8 mouse cellular contexts compared by ENCODE assay signal in genomic region chr12:117688655-117689548, GRCm38 (mm10).
DNase-seq lines count a peak whose midpoint lies in the region; ATAC-seq and TF ChIP-seq lines count a peak whose summit lies in the region.

No protein-coding gene starts in this region.

- 4% methylated on average over 32 of the region's 32 CpGs for WGBS in embryonic facial prominence, embryonic 15.5 days
- 8% methylated on average over 32 of the region's 32 CpGs for WGBS in hindbrain, embryonic 16.5 days
- WGBS in midbrain, embryonic 15.5 days = 2% methylated on average over 32 of the region's 32 CpGs

- intact Hi-C loops in left cerebral cortex, postnatal 36 days (cut with DNase I) = no loop called here

- H3K9ac ChIP-seq in embryonic facial prominence, embryonic 15.5 days = peak overlapping the region; percentile 23; the same call in 1 of the 2 replicates
- H3K9ac ChIP-seq in hindbrain, embryonic 16.5 days (ENCODE audit: low read depth, low read length) = peak overlapping the region; percentile 81
- peak overlapping the region; percentile 74 for H3K9ac ChIP-seq in midbrain, embryonic 15.5 days

- no peak for TF ChIP-seq CTCF in Patski (IDR thresholded peaks at IDR 0.05)

- no peaks in the 10 kb centered on the region for H3K9me3 ChIP-seq in embryonic facial prominence, embryonic 15.5 days (replicated peaks)
- H3K9me3 ChIP-seq in hindbrain, embryonic 16.5 days (ENCODE audit: control insufficient read depth, low read length) = no peaks in the 10 kb centered on the region
- H3K9me3 ChIP-seq in midbrain, embryonic 15.5 days = no peaks in the 10 kb centered on the region

- H3K36me3 ChIP-seq in embryonic facial prominence, embryonic 15.5 days = no peaks in the 10 kb centered on the region
- no peaks in the 10 kb centered on the region for H3K36me3 ChIP-seq in hindbrain, embryonic 16.5 days (ENCODE audit: control insufficient read depth, insufficient read depth, low read length)
- no peaks in the 10 kb centered on the region for H3K36me3 ChIP-seq in midbrain, embryonic 15.5 days (replicated peaks)

- CTCF ChIA-PET in Patski (lab: Charles Lee) = no interaction called here

- no peak for DNase-seq in Patski (ENCODE audit: low read depth, low spot score)
- peak; percentile 91 for DNase-seq in brain, adult 2 months (ENCODE audit: low read depth, low spot score)
- DNase-seq in left cerebral cortex, postnatal 36 days (ENCODE audit: low spot score in 2 of 2) = peak; percentile 65 to 67
- DNase-seq in yolk sac, embryonic 10.5 days (ENCODE audit: low spot score) = peak; percentile 41
- no peak for DNase-seq in gastrocnemius, adult 8-10 months (ENCODE audit: low spot score in 2 of 2)

- H3K27me3 ChIP-seq in Patski = peaks cover 19% of the 10 kb centered on the region
- H3K27me3 ChIP-seq in embryonic facial prominence, embryonic 15.5 days = 0 out of 2 replicates have a peak, but pooled peaks cover 3% of the 10 kb centered on the region
- no peaks in the 10 kb centered on the region for H3K27me3 ChIP-seq in hindbrain, embryonic 16.5 days (replicated peaks; ENCODE audit: control insufficient read depth, insufficient read depth, low read length)
- H3K27me3 ChIP-seq in midbrain, embryonic 15.5 days (replicated peaks) = no peaks in the 10 kb centered on the region

- in situ Hi-C loops in Patski (cut with MboI; ENCODE audit: low pct_unique_long_range_greater_than_20kb) = no loop called here

- peak overlapping the region; percentile 40 for H3K4me3 ChIP-seq in embryonic facial prominence, embryonic 15.5 days (replicated peaks)
- H3K4me3 ChIP-seq in hindbrain, embryonic 16.5 days (ENCODE audit: low read length) = peak overlapping the region; percentile 59
- H3K4me3 ChIP-seq in midbrain, embryonic 15.5 days = peak overlapping the region; percentile 61

- H3K4me1 ChIP-seq in embryonic facial prominence, embryonic 15.5 days = peaks cover 13% of the 10 kb centered on the region; the same call in 1 of the 2 replicates
- peaks cover 26% of the 10 kb centered on the region for H3K4me1 ChIP-seq in hindbrain, embryonic 16.5 days (ENCODE audit: control insufficient read depth, insufficient read depth, low read depth, low read length)
- H3K4me1 ChIP-seq in midbrain, embryonic 15.5 days = peaks cover 66% of the 10 kb centered on the region

- POLR2A ChIA-PET in Patski (lab: Charles Lee) = no interaction called here

- peak overlapping the region; percentile 75 for H3K4me2 ChIP-seq in embryonic facial prominence, embryonic 15.5 days (replicated peaks)
- H3K4me2 ChIP-seq in hindbrain, embryonic 16.5 days (ENCODE audit: low read length) = peak overlapping the region; percentile 69
- H3K4me2 ChIP-seq in midbrain, embryonic 15.5 days = peak overlapping the region; percentile 55

- ATAC-seq in Patski = peak; percentile 32
- ATAC-seq in embryonic facial prominence, embryonic 15.5 days (ENCODE audit: insufficient number of reproducible peaks, low FRiP score, low TSS enrichment, low read depth) = peak; percentile 78
- peak; percentile 91 for ATAC-seq in hindbrain, embryonic 16.5 days
- peak; percentile 91 for ATAC-seq in midbrain, embryonic 15.5 days (replicated peaks)

- no peak overlapping the region for H3K27ac ChIP-seq in embryonic facial prominence, embryonic 15.5 days (replicated peaks)
- H3K27ac ChIP-seq in hindbrain, embryonic 16.5 days (ENCODE audit: low read depth, low read length) = peak overlapping the region; percentile 92
- H3K27ac ChIP-seq in midbrain, embryonic 15.5 days = peak overlapping the region; percentile 94

Comparison
In these comparisons a context has a peak if more than half of its experiments do, and no peak if none do; other contexts are left out.
1. ATAC-seq: peak in every context shown above with its lines; median percentile 91 in hindbrain, embryonic 16.5 days; 91 in midbrain, embryonic 15.5 days; 78 in embryonic facial prominence, embryonic 15.5 days; 32 in Patski.
2. DNase-seq: peak in brain, adult 2 months (single experiment), left cerebral cortex, postnatal 36 days (2 of 2) and yolk sac, embryonic 10.5 days (single experiment); none in Patski (single experiment) and gastrocnemius, adult 8-10 months (0 of 2).
3. H3K9ac ChIP-seq: peak in every context shown above with its lines; median percentile 81 in hindbrain, embryonic 16.5 days; 74 in midbrain, embryonic 15.5 days; 23 in embryonic facial prominence, embryonic 15.5 days.
4. Peak in every context shown above with its lines, with median percentiles within 50 percentile points of each other: H3K4me2 ChIP-seq and H3K4me3 ChIP-seq.